Mouse (Mus musculus) liver, embryonic 14.5 days (tissue): ENCODE measurements around the gene Slc25a38.

ENCODE experiments used
- CTCF ChIP-seq: IDR thresholded peaks from 2 replicates; pipeline ENCODE4 v1.5.1; 2016; ENCODE audit warnings: antibody characterized with exemption, low read depth, control low read depth
- EP300 ChIP-seq: IDR thresholded peaks from 2 replicates; pipeline ENCODE4 v1.6.1; 2016; ENCODE audit warnings: antibody characterized with exemption, low read depth

GRCm38 (mm10) chr9:120071251-120071650 is 38.9 kb upstream of the Slc25a38 start:
- TF ChIP-seq CTCF: no peak
- no peak for TF ChIP-seq EP300
